Mouse (Mus musculus) macrophage (primary cell): ENCODE measurements around the gene Ubr4. TPM values are rescaled to one million over a fixed set of nuclear protein-coding genes. Genes with fewer than 3 reads are reported as not detected.

Source experiments
- H3K27ac ChIP-seq: fragments of 350-480 bp; formaldehyde crosslinking; 2 replicates; pipeline ENCODE4 v1.9.0; 2021
- H3K36me3 ChIP-seq: fragments of 350-480 bp; formaldehyde crosslinking; 2 replicates; pipeline ENCODE4 v1.9.0; 2021; ENCODE audit errors: inconsistent target
- H3K4me3 ChIP-seq: fragments of 350-480 bp; formaldehyde crosslinking; 2 replicates; pipeline ENCODE4 v1.9.0; 2021; ENCODE audit errors: inconsistent target
- H3K79me2 ChIP-seq: fragments of 350-480 bp; formaldehyde crosslinking; 2 replicates; pipeline ENCODE4 v1.9.0; 2021; ENCODE audit errors: inconsistent target
- WGBS: methylation state at CpG from one replicate; pipeline ENCODE4 v1.1.7; 2026; ENCODE audit warnings: inconsistent platforms; ENCODE audit not compliant: missing documents; 5-methylcytosine and 5-hydroxymethylcytosine counted together
- polyA plus RNA-seq: library from polyadenylated mRNA; stranded (reverse); fragments of 250-400 nt; gene quantifications from 3 replicates; pipeline ENCODE4 v1.2.4, GENCODE M21; 2018; ENCODE audit warnings: inconsistent platforms

Gene Ubr4
- polyA plus RNA-seq, 1 experiment from 2014 or later: 123 TPM

GRCm38 (mm10) chr4:139336822-139337483 lies 15.5 kb upstream of the Ubr4 start:
- Histone ChIP-seq H3K27ac (no peak overlapping the region), H3K4me3 (no peak overlapping the region), H3K79me2 (no peaks in the 10 kb centered on the region), H3K36me3 (no peaks in the 10 kb centered on the region)
- WGBS: 36% methylated on average over 24 of the region's 24 CpGs

- no peaks in the 10 kb centered on the region for H3K36me3 ChIP-seq
Observed at GRCm38 (mm10) chr4:139338145-139338544, 14.3 kb upstream of the Ubr4 start.

GRCm38 (mm10) chr4:139340835-139341234 lies 11.6 kb upstream of the Ubr4 start:
- 22% methylated on average over 4 of the region's 4 CpGs for WGBS
- H3K27ac ChIP-seq: no peak overlapping the region
- no peak overlapping the region for H3K4me3 ChIP-seq
- no peaks in the 10 kb centered on the region for H3K79me2 ChIP-seq
- no peaks in the 10 kb centered on the region for H3K36me3 ChIP-seq

More at GRCm38 (mm10) chr4:139338145-139338544, 14.3 kb upstream of the Ubr4 start:
- Histone ChIP-seq H3K27ac (no peak overlapping the region), H3K4me3 (no peak overlapping the region), H3K79me2 (no peaks in the 10 kb centered on the region)
- WGBS: 70% methylated on average over 21 of the region's 33 CpGs

GRCm38 (mm10) chr4:139341556-139342233 lies 10.7 kb upstream of the Ubr4 start:
- H3K27ac ChIP-seq: no peak overlapping the region
- WGBS: 80% methylated on average over 7 of the region's 7 CpGs
- no peak overlapping the region for H3K4me3 ChIP-seq
- peaks cover 2% of the 10 kb centered on the region; the same call in 1 of the 2 replicates for H3K36me3 ChIP-seq
- no peaks in the 10 kb centered on the region for H3K79me2 ChIP-seq

GRCm38 (mm10) chr4:139343718-139344117 lies 8.7 kb upstream of the Ubr4 start:
- Histone ChIP-seq H3K4me3 (no peak overlapping the region), H3K36me3 (peaks cover 18% of the 10 kb centered on the region), H3K79me2 (no peaks in the 10 kb centered on the region), H3K27ac (no peak overlapping the region)
- 39% methylated on average over 4 of the region's 5 CpGs for WGBS

GRCm38 (mm10) chr4:139345416-139346019 lies 6.9 kb upstream of the Ubr4 start:
- Histone ChIP-seq H3K27ac (no peak overlapping the region), H3K79me2 (peaks cover 8% of the 10 kb centered on the region), H3K36me3 (peaks cover 29% of the 10 kb centered on the region), H3K4me3 (no peak overlapping the region)
- WGBS: 91% methylated on average over 23 of the region's 23 CpGs

GRCm38 (mm10) chr4:139352832-139353231 lies 423 bp downstream of the Ubr4 start:
- WGBS: 0% methylated on average over 7 of the region's 7 CpGs
- Histone ChIP-seq H3K79me2 (peaks cover 42% of the 10 kb centered on the region), H3K4me3 (peak overlapping the region; percentile 96), H3K27ac (peak overlapping the region; percentile 85), H3K36me3 (peaks cover 27% of the 10 kb centered on the region)

- Histone ChIP-seq H3K27ac (no peak overlapping the region), H3K79me2 (peaks cover 18% of the 10 kb centered on the region), H3K4me3 (no peak overlapping the region), H3K36me3 (peaks cover 49% of the 10 kb centered on the region)
- WGBS: 97% methylated on average over 3 of the region's 3 CpGs
Observed at GRCm38 (mm10) chr4:139357211-139357610, 4.8 kb downstream of the Ubr4 start.

- Histone ChIP-seq H3K79me2 (no peaks in the 10 kb centered on the region), H3K36me3 (peaks cover 82% of the 10 kb centered on the region), H3K27ac (no peak overlapping the region), H3K4me3 (no peak overlapping the region)
- 90% methylated on average over 9 of the region's 11 CpGs for WGBS
Observed at GRCm38 (mm10) chr4:139360761-139361548, 8.5 kb downstream of the Ubr4 start.

- peaks cover 84% of the 10 kb centered on the region for H3K36me3 ChIP-seq
- H3K79me2 ChIP-seq: no peaks in the 10 kb centered on the region
- H3K27ac ChIP-seq: no peak overlapping the region
- no peak overlapping the region for H3K4me3 ChIP-seq
- WGBS: 97% methylated on average over 3 of the region's 3 CpGs
Observed at GRCm38 (mm10) chr4:139367336-139367735, 14.9 kb downstream of the Ubr4 start.

- 97% methylated on average over 5 of the region's 5 CpGs for WGBS
- H3K36me3 ChIP-seq: peaks cover 85% of the 10 kb centered on the region
- H3K27ac ChIP-seq: no peak overlapping the region
Observed at GRCm38 (mm10) chr4:139368038-139368437, 15.6 kb downstream of the Ubr4 start.

GRCm38 (mm10) chr4:139373130-139373529 lies 20.7 kb downstream of the Ubr4 start:
- H3K36me3 ChIP-seq: peaks cover 77% of the 10 kb centered on the region
- 100% methylated on average over 4 of the region's 4 CpGs for WGBS
- H3K27ac ChIP-seq: no peak overlapping the region
- no peaks in the 10 kb centered on the region for H3K79me2 ChIP-seq
- H3K4me3 ChIP-seq: no peak overlapping the region

More at GRCm38 (mm10) chr4:139368038-139368437, 15.6 kb downstream of the Ubr4 start:
- no peak overlapping the region for H3K4me3 ChIP-seq
- no peaks in the 10 kb centered on the region for H3K79me2 ChIP-seq

GRCm38 (mm10) chr4:139373531-139373930 lies 21.1 kb downstream of the Ubr4 start:
- no peak overlapping the region for H3K4me3 ChIP-seq
- peaks cover 73% of the 10 kb centered on the region for H3K36me3 ChIP-seq
- peaks cover under 1% of the 10 kb centered on the region; the same call in 1 of the 2 replicates for H3K79me2 ChIP-seq
- H3K27ac ChIP-seq: no peak overlapping the region
- 97% methylated on average over 10 of the region's 10 CpGs for WGBS

GRCm38 (mm10) chr4:139379719-139380118 lies 27.3 kb downstream of the Ubr4 start:
- 9% methylated on average over 8 of the region's 8 CpGs for WGBS
- Histone ChIP-seq H3K79me2 (peaks cover 55% of the 10 kb centered on the region), H3K27ac (peak overlapping the region; percentile 72), H3K4me3 (peak overlapping the region; percentile 97), H3K36me3 (peaks cover 20% of the 10 kb centered on the region)
